Mouse (Mus musculus) frontal cortex, postnatal 14 days (tissue): ENCODE data around the gene Olfr123.

Experiments used
- DNase-seq, 2 experiments: peaks; one replicate each; pipeline ENCODE4 v3.0.0; 2022; ENCODE audit warnings: low spot score in 2 of 2

Olfr123 gene

DNA sequence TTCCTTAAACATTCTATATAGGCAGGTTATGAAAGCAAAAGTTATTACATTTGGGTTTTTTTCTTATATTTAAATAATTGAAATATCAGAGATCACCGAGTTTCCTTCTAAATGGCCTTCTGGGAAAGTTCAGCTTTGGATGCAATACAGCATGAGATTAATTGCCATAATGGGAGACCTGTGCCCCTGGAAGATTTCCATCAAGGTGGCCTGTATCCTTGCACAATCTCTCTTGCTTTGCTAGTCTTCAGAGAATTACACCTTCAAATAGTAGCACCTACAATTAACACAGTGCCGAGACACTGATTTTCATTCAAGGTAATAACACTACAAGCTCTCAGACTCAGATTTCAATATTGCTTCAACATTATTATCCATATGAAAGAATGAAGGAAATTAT is at the start of gene Olfr123:
Olfr123 (plus strand) TSS at position 301 of the 400 bp plus-strand sequence.
- DNase-seq = no peak

DNA sequence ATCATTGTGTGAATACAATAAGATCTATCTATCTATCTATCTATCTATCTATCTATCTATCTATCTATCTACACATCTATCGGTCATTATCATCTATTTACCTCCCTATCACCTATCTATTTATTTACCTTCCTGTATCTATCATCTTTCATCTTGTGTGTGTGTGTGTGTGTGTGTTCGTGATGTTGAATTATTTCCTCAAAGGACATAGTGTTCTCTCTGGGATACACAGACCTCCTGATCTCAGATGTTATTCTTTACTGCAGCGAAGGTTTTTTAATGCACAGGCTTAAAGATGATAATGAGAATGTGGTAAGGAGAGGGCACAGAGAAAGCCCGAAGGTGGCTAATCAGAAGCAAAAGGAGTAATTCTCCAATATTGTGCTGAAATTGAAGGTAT is 25.0 kb upstream of the Olfr123 start, which contains the start of gene Olfr122:
Olfr122 (plus strand) TSS at position 301 of the 400 bp plus-strand sequence.
- no peak for DNase-seq

- DNase-seq = no peak
These were observed 6.3 kb downstream of the Olfr123 start, which contains the start of gene Olfr124 for GRCm38 (mm10) chr17:37799588-37799987. Gene Olfr124 (plus strand): TSS chr17:37799888.

- no peak for DNase-seq
These were observed 39.3 kb downstream of the Olfr123 start, which contains the start of gene Olfr125 for GRCm38 (mm10) chr17:37832649-37833048. Gene Olfr125 (plus strand): TSS chr17:37832949.

- DNase-seq = no peak
These were observed 53.9 kb downstream of the Olfr123 start, which contains the start of gene Olfr126 for GRCm38 (mm10) chr17:37847183-37847582. Gene Olfr126 (plus strand): TSS chr17:37847483.
